Mouse (Mus musculus) ovary, postnatal 10 days (tissue): Measurements from ENCODE around the gene Olfr1052.
"Not testable (repeated sequence)": the region's sequence is repeated elsewhere in the genome, so short reads cannot be mapped to it uniquely, and the experiment has no call there.

ENCODE experiments used
- DNase-seq: peaks from one replicate; pipeline ENCODE4 v3.0.0; 2022; ENCODE audit warnings: low spot score

Olfr1052 gene

DNA sequence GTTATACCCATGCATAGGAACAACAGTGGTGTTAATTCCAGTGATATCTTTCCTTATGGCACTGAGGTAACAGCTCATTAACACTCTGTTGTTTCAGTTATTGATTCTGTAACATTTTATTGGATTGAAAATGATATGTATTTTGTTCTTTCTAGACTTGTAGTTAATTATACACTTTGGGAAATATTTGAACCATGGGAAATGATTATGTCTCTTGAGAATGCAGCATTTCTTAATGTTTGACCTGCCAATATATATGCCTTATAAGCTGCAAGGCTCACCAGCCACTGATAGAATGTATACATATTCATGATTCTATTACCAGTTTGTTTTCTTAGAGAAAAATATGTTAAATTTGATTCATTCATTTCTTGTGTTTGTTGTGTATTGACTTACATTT is at the start of gene Olfr1052:
Gene Olfr1052 (plus strand): TSS at position 301 of the 400 bp plus-strand sequence.
- DNase-seq, result no peak

DNA sequence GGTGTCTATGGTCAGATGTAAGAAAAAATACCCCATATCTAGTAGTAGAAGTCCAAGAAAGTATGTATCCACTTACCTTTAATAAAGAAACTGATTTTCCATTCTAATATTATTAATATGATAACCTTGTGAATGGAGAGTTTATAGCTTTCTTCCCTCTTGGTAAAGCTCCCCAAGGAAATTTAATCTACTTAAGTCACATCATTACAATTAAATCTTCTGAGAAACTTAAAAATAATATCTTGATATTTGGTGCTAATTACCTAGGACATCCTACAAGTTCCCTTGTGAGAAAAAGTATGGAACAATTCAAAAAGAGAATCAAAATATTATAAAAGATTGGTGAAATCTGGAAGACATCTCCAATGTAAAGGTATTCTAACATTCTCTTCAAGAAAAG is 34.0 kb upstream of the Olfr1052 start, which contains the start of gene Olfr1049:
Gene Olfr1049 (minus strand): TSS at position 101 of the 400 bp plus-strand sequence.
- not testable (repeated sequence) for DNase-seq

DNA sequence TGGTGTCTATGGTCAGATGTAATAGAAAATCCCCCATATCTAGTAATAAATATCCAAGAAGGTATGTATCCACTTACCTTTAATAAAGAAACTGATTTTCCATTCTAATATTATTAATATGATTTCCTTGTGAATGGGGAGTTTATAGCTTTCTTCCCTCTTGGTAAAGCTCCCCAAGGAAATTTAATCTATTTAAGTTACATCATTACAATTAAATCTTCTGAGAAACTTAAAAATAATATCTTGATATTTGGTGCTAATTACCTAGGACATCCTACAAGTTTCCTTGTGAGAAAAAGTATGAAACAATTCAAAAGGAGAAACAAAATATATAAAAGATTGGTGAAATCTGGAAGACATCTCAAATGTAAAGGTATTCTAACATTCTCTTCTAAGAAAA is 13.3 kb upstream of the Olfr1052 start, which contains the start of gene Olfr1051:
Gene Olfr1051 (minus strand): TSS at position 101 of the 400 bp plus-strand sequence.
- not testable (repeated sequence) for DNase-seq

DNA sequence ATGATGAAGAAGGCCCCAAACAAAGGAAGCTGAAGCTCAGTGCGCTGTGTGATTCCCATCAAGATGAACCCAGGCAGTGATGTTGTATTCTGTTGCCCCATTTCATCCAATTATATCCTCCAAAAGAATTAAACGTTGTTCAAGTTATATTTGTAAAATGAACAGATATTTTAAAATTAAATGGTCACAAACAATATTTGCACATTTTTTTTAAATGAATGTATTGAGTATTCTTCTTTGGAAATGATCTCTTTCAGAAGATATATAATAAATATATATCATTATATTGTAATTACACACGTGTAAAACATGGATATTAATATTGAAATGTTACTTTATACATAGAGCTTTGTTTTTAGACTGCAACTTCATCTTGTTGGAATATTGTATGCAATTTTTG is 22.9 kb downstream of the Olfr1052 start, which contains the start of gene Olfr1053:
Gene Olfr1053 (minus strand): TSS at position 101 of the 400 bp plus-strand sequence.
- no peak for DNase-seq

DNA sequence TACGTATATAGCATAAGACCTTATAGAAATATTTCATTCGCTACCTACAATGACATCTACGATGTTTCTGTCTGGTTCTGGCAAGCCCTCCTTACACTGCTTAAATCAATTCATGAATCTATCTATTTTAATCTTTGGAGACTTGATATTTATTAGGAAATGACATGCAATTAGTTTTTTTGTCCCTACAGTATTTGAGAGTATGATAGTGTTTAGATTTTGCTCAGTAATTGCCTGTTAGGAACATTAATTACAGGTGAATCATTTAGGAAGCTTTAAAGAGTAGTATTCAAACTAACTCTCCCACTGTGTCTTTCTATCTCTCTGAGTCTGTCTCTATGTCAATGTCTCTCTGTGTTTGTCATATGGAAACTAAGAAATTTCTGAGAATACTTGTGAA is 43.1 kb downstream of the Olfr1052 start, which contains the start of gene Olfr1054:
Gene Olfr1054 (minus strand): TSS at position 101 of the 400 bp plus-strand sequence.
- no peak for DNase-seq
